Mouse (Mus musculus) liver, postnatal 0 days (tissue): Measurements from ENCODE around the gene Sema3a. TPM values are rescaled to one million over a fixed set of nuclear protein-coding genes. Genes with fewer than 3 reads are reported as not detected.

ENCODE experiments used
- ATAC-seq: fragments of 200-750 bp; cut with Nextera tagmentation; 2 replicates; pipeline ENCODE4 v1.8.0; 2017; ENCODE audit warnings: mild to moderate bottlenecking, moderate library complexity
- DNase-seq: peaks from one replicate; pipeline ENCODE4 v3.0.0-alpha.2; 2016
- H3K27ac ChIP-seq: fragments of 300-500 bp; sonication (generic); 2 replicates; pipeline ENCODE4 v1.5.1; 2014; ENCODE audit warnings: antibody characterized with exemption, moderate library complexity, mild to moderate bottlenecking, low read depth
- H3K27me3 ChIP-seq: fragments of 300-500 bp; sonication (generic); 2 replicates; pipeline ENCODE4 v1.6.1; 2014; ENCODE audit warnings: low read length, control low read depth, mixed read lengths; ENCODE audit not compliant: insufficient read depth
- H3K36me3 ChIP-seq: fragments of 300-500 bp; sonication (generic); replicated peaks from 2 replicates; pipeline ENCODE4 v1.6.1; 2014; ENCODE audit warnings: mild to moderate bottlenecking, control low read depth, low read length, moderate library complexity, mixed read lengths; ENCODE audit not compliant: insufficient read depth
- H3K4me1 ChIP-seq: fragments of 300-500 bp; sonication (generic); 2 replicates; pipeline ENCODE4 v1.6.1; 2014; ENCODE audit warnings: antibody characterized with exemption, mild to moderate bottlenecking, control low read depth; ENCODE audit not compliant: insufficient read depth
- H3K4me2 ChIP-seq: fragments of 300-500 bp; sonication (generic); 2 replicates; pipeline ENCODE4 v1.6.1; 2014; ENCODE audit warnings: low read depth, mild to moderate bottlenecking, low read length, moderate library complexity, mixed read lengths
- H3K4me3 ChIP-seq: fragments of 300-500 bp; sonication (generic); 2 replicates; pipeline ENCODE4 v1.5.1; 2014; ENCODE audit warnings: low read depth, low read length
- H3K9ac ChIP-seq: fragments of 300-500 bp; sonication (generic); replicated peaks from 2 replicates; pipeline ENCODE4 v1.6.1; 2014; ENCODE audit warnings: mild to moderate bottlenecking, moderate library complexity
- H3K9me3 ChIP-seq: fragments of 300-500 bp; sonication (generic); 2 replicates; pipeline ENCODE4 v1.6.1; 2016; ENCODE audit warnings: mild to moderate bottlenecking, control low read depth, low read length, mixed read lengths
- CTCF ChIP-seq: sonication (generic); IDR thresholded peaks from 2 replicates; pipeline ENCODE4 v1.5.1; 2016; ENCODE audit warnings: antibody characterized with exemption, low read depth
- EP300 ChIP-seq: IDR thresholded peaks from 2 replicates; pipeline ENCODE4 v1.6.1; 2016; ENCODE audit warnings: antibody characterized with exemption, low read depth, mild to moderate bottlenecking
- WGBS: fragments of 180-500 bp; shearing (Covaris S2); extraction: QIAGEN DNeasy Blood & Tissue Kit; methylation state at CpG from one replicate; pipeline ENCODE4 v1.1.7; 2014; ENCODE audit not compliant: insufficient replicate concordance; 5-methylcytosine and 5-hydroxymethylcytosine counted together
- polyA plus RNA-seq: library from polyadenylated mRNA; unstranded; fragments of >200 nt; fragmentation: Nextera tagmentation; extraction: Ambion mirVana; gene quantifications from 2 replicates; pipeline ENCODE4 v1.2.1, GENCODE M21; 2015

Gene Sema3a
- polyA plus RNA-seq, 1 experiment from 2014 or later: 0.46 TPM

GRCm38 (mm10) chr5:13547472-13548209 is 422.4 kb downstream of the Sema3a start:
- no peak overlapping the region for H3K4me2 ChIP-seq
- TF ChIP-seq EP300 (no peak), CTCF (no peak)
- ATAC-seq (no peak), DNase-seq (no peak)
- H3K27ac ChIP-seq: no peak overlapping the region
- no peak overlapping the region for H3K4me3 ChIP-seq
- WGBS: 49% methylated on average over 2 of the region's 2 CpGs
- no peak overlapping the region for H3K9ac ChIP-seq
- H3K9me3 ChIP-seq: no peaks in the 10 kb centered on the region
- no peaks in the 10 kb centered on the region for H3K36me3 ChIP-seq
- no peaks in the 10 kb centered on the region for H3K27me3 ChIP-seq
- no peaks in the 10 kb centered on the region for H3K4me1 ChIP-seq

- H3K4me2 ChIP-seq: no peak overlapping the region
- H3K9ac ChIP-seq: no peak overlapping the region
- no peaks in the 10 kb centered on the region for H3K27me3 ChIP-seq
- H3K36me3 ChIP-seq: no peaks in the 10 kb centered on the region
- H3K4me3 ChIP-seq: no peak overlapping the region
- no peak overlapping the region for H3K27ac ChIP-seq
- DNase-seq (no peak), ATAC-seq (no peak)
- no peaks in the 10 kb centered on the region for H3K9me3 ChIP-seq
- TF ChIP-seq CTCF: no peak
- no peak for TF ChIP-seq EP300
- no peaks in the 10 kb centered on the region for H3K4me1 ChIP-seq
- WGBS: 36% methylated on average over 1 of the region's 1 CpGs
These were observed 423.0 kb downstream of the Sema3a start for GRCm38 (mm10) chr5:13548210-13548554.

- TF ChIP-seq CTCF: no peak
- no peak for TF ChIP-seq EP300
- 73% methylated on average over 5 of the region's 5 CpGs for WGBS
- Histone ChIP-seq H3K9ac (no peak overlapping the region), H3K4me2 (no peak overlapping the region), H3K36me3 (no peaks in the 10 kb centered on the region), H3K9me3 (no peaks in the 10 kb centered on the region), H3K27me3 (no peaks in the 10 kb centered on the region), H3K4me3 (no peak overlapping the region), H3K27ac (no peak overlapping the region), H3K4me1 (no peaks in the 10 kb centered on the region)
- ATAC-seq: no peak
- DNase-seq: no peak
These were observed 423.9 kb downstream of the Sema3a start for GRCm38 (mm10) chr5:13549080-13549479.

GRCm38 (mm10) chr5:13550953-13551352 is 425.7 kb downstream of the Sema3a start:
- no peak for TF ChIP-seq CTCF
- no peak for TF ChIP-seq EP300
- Histone ChIP-seq H3K4me3 (no peak overlapping the region), H3K4me2 (no peak overlapping the region), H3K27me3 (no peaks in the 10 kb centered on the region), H3K9ac (no peak overlapping the region), H3K9me3 (no peaks in the 10 kb centered on the region), H3K4me1 (no peaks in the 10 kb centered on the region), H3K36me3 (no peaks in the 10 kb centered on the region), H3K27ac (no peak overlapping the region)
- DNase-seq: no peak
- 74% methylated on average over 1 of the region's 1 CpGs for WGBS
- no peak for ATAC-seq

GRCm38 (mm10) chr5:13557257-13557656 is 432.0 kb downstream of the Sema3a start:
- 74% methylated on average over 4 of the region's 4 CpGs for WGBS
- no peak for TF ChIP-seq CTCF
- TF ChIP-seq EP300: no peak
- DNase-seq: no peak
- Histone ChIP-seq H3K4me2 (no peak overlapping the region), H3K36me3 (no peaks in the 10 kb centered on the region), H3K27ac (no peak overlapping the region), H3K4me1 (no peaks in the 10 kb centered on the region), H3K9ac (no peak overlapping the region), H3K27me3 (no peaks in the 10 kb centered on the region), H3K4me3 (no peak overlapping the region), H3K9me3 (no peaks in the 10 kb centered on the region)
- ATAC-seq: no peak

GRCm38 (mm10) chr5:13573867-13574266 is 448.7 kb downstream of the Sema3a start:
- ATAC-seq (no peak), DNase-seq (no peak)
- H3K4me3 ChIP-seq: no peak overlapping the region
- no peaks in the 10 kb centered on the region for H3K9me3 ChIP-seq
- H3K27ac ChIP-seq: no peak overlapping the region
- no peaks in the 10 kb centered on the region for H3K4me1 ChIP-seq
- no peaks in the 10 kb centered on the region for H3K36me3 ChIP-seq
- no peaks in the 10 kb centered on the region for H3K27me3 ChIP-seq
- 77% methylated on average over 3 of the region's 3 CpGs for WGBS
- TF ChIP-seq EP300 (no peak), CTCF (no peak)
- H3K9ac ChIP-seq: no peak overlapping the region
- no peak overlapping the region for H3K4me2 ChIP-seq
